Mouse (Mus musculus): ENCODE measurements around the gene Klhl32.

DNA sequence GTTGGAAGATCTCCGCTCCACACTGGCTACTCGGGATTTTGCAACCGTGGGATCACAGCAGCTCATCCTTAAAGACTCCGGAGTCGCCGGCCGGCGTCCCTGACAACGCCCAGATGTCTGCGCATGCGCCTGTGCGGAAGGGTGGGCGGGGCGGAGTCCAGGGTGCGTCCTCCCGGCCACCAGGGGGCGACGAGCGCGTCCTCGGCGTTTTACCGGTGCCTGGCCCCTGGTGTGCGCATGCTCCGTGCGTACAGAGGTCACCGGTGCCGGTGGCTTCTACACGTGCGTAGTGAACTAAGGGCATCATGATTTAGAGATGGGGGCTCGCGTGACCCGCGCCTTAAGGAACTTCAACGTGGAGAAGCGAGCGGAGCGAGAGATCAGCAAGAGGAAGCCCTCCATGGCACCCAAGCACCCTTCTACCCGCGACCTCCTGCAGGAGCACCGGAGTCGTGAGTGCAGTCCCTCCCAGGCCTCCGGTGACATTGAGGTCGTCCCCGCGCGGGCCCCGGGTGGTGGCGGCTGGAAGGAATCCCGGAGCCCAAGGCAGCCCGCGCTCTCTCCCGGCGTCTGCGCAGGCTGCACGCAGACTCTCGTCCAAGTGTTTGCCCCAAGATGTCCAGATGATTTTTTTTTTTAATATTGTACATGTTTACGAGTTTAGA, 47.1 kb upstream of the Klhl32 start, which contains the start of gene Ndufaf4:
- TF ChIP-seq POLR2A (IDR thresholded peaks at IDR 0.05; ENCODE audit: extremely low read depth, insufficient read depth, low read length) (peak; percentile 11; the same call in 1 of the 2 replicates), CTCF (IDR thresholded peaks at IDR 0.05; ENCODE audit: low read depth, low read length) (peak; percentile 91)

Data from liver, adult 2 months (tissue).